Mouse (Mus musculus): Measurements from ENCODE around the gene Calu. TPM values are rescaled to one million over a fixed set of nuclear protein-coding genes. Genes with fewer than 3 reads are reported as not detected.

Calu gene
- total RNA-seq, 2 experiments from 2014 or later: 233 to 264 TPM

DNA sequence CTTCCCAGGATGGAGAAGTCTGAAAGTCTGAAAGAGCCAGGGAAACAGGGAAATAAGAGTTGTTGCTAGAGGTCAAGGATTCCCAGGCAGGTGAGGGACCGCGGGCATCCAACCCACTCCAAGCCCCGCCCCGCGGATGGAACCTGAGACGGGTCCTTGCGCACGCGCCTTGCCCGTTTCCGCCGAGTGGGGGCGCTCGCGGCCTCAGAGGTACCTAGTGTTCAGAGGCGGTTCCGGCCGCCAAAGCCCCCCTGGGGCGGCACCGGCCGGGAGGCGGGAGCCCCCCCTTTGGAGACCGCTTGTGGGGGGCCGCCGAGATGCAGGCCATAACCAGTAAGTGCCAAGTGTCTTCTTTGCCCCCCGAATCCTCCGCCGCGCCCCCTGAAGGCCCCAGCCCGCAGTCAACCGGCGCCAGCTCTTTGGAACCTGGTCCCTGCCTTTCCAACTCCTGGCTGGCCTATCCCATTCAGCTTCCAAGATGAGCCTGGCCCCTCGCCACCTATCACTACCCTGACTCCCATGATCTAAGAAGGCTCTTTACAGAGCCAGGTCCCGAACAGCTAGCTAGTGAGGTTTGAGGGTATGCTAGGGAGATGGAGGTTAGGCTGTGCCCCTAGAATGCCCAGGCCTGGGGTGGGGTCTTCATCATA lies 54.9 kb downstream of the Calu start:
- intact Hi-C loops (cut with DNase I): no loop called here
- DNase-seq (ENCODE audit: low spot score): no peak

DNA sequence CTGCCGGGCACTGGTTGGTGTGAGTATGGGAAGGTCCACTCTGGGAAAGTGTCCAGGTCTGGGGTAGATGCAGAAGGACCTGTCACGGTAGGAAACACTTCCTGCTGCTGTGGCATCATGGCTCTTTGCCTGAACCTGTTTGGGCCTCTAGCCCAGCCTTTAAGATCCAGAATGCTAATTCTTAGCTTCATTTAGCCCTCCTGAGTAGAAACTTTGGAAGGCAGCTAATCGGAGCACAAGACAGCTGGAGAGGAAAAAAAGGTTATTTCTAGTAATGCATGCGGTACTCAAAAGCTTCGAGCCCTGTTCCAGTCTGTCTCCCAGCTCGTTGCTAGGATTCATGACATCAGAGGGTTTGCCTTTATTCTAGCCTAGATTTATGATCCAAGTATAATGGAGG lies 58.5 kb downstream of the Calu start:
- no peak for DNase-seq (ENCODE audit: low spot score)
- intact Hi-C loops (cut with DNase I): no loop called here

DNA sequence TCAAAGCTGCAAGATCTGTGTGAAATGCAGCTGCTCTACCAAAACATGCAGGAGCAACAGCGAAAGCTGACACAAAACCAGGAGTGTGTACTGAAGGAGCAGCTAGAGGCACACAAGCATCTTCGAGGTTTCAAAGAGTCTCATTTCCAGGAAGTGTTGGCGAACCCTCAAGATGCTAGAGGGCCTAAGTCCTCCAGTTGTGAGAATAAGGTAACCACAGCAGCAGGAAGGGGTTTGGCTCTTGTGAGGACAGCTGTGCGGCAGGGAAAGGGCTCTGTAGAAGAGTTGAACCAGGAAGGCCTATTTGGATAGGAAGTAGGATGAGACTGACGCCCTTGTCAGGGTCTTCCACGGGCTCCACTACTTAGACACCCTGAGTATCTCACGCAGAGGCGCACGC lies 67.6 kb downstream of the Calu start:
- DNase-seq (ENCODE audit: low spot score): no peak
- intact Hi-C loops (cut with DNase I): no loop called here

DNA sequence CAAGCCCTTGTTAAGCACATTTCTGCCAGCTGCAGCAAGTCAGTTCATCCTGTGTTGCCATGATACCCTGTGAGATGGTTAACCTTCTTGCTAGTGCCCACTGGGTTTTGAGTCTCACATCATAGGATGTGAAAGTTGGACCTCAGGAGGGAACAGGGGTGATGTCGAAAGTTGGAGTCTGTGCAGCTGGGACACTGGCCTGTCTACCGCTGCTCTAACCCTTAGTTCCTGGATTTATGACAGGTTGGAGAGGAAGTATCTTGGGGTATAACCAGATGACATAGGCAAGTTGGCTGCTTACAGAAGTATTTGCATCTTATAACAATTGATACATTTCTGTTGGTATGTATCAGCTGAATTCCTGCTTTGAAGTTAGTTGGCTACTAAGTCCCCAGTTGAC lies 72.7 kb downstream of the Calu start:
- no peak for DNase-seq (ENCODE audit: low spot score)
- intact Hi-C loops (cut with DNase I): no loop called here

DNA sequence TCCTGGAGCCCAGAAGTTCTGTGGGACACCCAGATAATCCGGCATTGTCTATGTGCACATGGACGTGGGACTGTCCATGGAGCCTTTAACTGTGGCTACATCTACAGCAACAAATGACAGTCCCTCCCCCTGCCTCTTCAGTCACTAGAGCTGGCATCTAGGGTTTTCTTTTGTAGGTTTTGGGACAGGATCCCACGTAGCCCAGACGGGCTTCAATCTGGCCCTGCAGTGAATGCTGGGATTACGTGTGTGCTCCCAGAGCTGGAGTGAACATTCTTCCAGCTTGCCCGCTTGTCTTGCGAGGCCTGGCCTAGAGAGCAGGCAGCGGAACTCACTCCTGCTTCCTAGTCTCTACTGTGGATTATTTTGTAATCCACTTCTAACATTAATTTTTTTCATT lies 77.2 kb downstream of the Calu start:
- intact Hi-C loops (cut with DNase I): no loop called here
- DNase-seq (ENCODE audit: low spot score): no peak

DNA sequence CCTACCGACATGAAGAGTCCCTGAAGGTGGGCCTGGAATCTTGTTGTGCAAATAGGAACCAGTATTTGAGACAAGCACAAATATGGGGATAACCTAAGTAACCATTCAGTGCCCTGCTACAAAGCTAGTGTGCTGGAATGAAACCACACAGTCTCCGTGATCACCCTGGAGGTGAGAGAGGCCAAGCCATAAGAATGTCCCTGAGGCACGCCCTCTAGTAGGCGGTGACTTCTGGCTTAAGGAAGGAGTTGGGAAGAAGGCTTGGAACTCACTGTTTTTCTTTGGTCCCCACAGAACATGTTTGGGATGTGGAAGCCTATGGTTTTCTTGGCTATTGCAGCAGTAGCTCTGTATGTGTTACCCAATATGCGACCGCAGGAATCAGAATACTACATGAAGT lies 78.5 kb downstream of the Calu start:
- intact Hi-C loops (cut with DNase I): no loop called here
- DNase-seq (ENCODE audit: low spot score): no peak

Small RNAs within 50 kb of the gene (microRNA-seq; reads per million reads assigned to microRNA genes)
- gene Gm26220: not detected
- gene Gm44354: not detected

Other genes with a start within 250 kb of the Calu start
- gene Rbm28, start 183.1 kb upstream of the Calu start, total RNA-seq (2021): 10 to 100 TPM; 18.3 to 18.4 TPM
- 1 to 10 TPM; 3.1 to 3.6 TPM for gene Prrt4, start 168.5 kb upstream of the Calu start, total RNA-seq (2021)
- gene Impdh1, start 131.7 kb upstream of the Calu start, total RNA-seq (2021): 10 to 100 TPM; 22.7 to 23.0 TPM
- gene Hilpda, start 75.6 kb upstream of the Calu start, total RNA-seq (2021): 1 to 10 TPM; 5.8 to 6.6 TPM
- gene Fam71f2, start 68.5 kb upstream of the Calu start, total RNA-seq (2021): not detected
- gene Fam71f1, start 28.9 kb upstream of the Calu start, total RNA-seq (2021): not detected
- not detected for gene Opn1sw, start 40.4 kb downstream of the Calu start, total RNA-seq (2021)
- gene Ccdc136, start 48.2 kb downstream of the Calu start, total RNA-seq (2021): 1 to 10 TPM; 1.9 to 3.1 TPM
- 100 to 1,000 TPM; 201 to 220 TPM for gene Flnc, start 85.2 kb downstream of the Calu start, total RNA-seq (2021)
- 100 to 1,000 TPM in 1 of 2 experiments, 10 to 100 TPM in 1; 99.3 to 109 TPM for gene Atp6v1f, start 119.6 kb downstream of the Calu start, total RNA-seq (2021)
- not detected for gene Atp6v1fnb, start 123.4 kb downstream of the Calu start, total RNA-seq (2021)
- 1 to 10 TPM; 4.4 to 4.6 TPM for gene Kcp, start 159.9 kb downstream of the Calu start, total RNA-seq (2021)
- 1 to 10 TPM; 2.7 to 4.2 TPM for gene Irf5, start 178.6 kb downstream of the Calu start, total RNA-seq (2021)